Mouse (Mus musculus) liver, adult 2 months (tissue): ENCODE results near the gene Bub1b.

ENCODE experiments used
- CTCF ChIP-seq: fragments of 200-500 bp; IDR thresholded peaks from 2 replicates; pipeline ENCODE4 v1.5.1; 2011; ENCODE audit warnings: low read depth, low read length, control low read depth
- POLR2A ChIP-seq: fragments of 200-500 bp; IDR thresholded peaks from 2 replicates; pipeline ENCODE4 v1.6.1; 2011; ENCODE audit warnings: low read length, control low read depth; ENCODE audit not compliant: insufficient read depth; ENCODE audit errors: extremely low read depth

- TF ChIP-seq POLR2A = no peak
- TF ChIP-seq CTCF = no peak
These were observed 44.4 kb downstream of the Bub1b start for GRCm38 (mm10) chr2:118642431-118642830.
